Mouse (Mus musculus): ENCODE measurements around the gene Gba.

- TF ChIP-seq ZNF384 (IDR thresholded peaks at IDR 0.05; ENCODE audit: low read depth, low read length) (no peak), MAFK (IDR thresholded peaks at IDR 0.05; ENCODE audit: insufficient read depth, low read depth, low read length) (no peak), CHD2 (IDR thresholded peaks at IDR 0.05; ENCODE audit: low read depth, low read length) (no peak)
Observed at GRCm38 (mm10) chr3:89244158-89244981, 41.6 kb downstream of the Gba start.

All from ES-E14 (cell line).